26 mouse cellular contexts compared by ENCODE assay signal in genomic region chr10:119834122-119834521, GRCm38 (mm10).
DNase-seq lines count a peak whose midpoint lies in the region; ATAC-seq and TF ChIP-seq lines count a peak whose summit lies in the region.
"Had no signal": no experiment of that assay in that cellular context is flagged by ENCODE, and none has a peak within 500 bp of the region (broad histone marks: within the 10 kb centered on the region; RNA-seq: fewer than 3 reads in every experiment).

No protein-coding gene starts in this region.

- intact Hi-C loops in left cerebral cortex, postnatal 25 days (cut with DNase I), result loop anchor here (5.0 kb wide), 1 partner anchor 178 kb away; no protein-coding TSS in a partner anchor

- no peaks in the 10 kb centered on the region for H3K9me3 ChIP-seq in intestine, postnatal 0 days (ENCODE audit: control insufficient read depth)
- H3K9me3 ChIP-seq: liver, embryonic 12.5 days; neural tube, embryonic 15.5 days had no signal

- no peak for TF ChIP-seq CTCF in intestine, postnatal 0 days (IDR thresholded peaks at IDR 0.05; ENCODE audit: low read depth)

- no peak overlapping the region for H3K27ac ChIP-seq in intestine, postnatal 0 days (ENCODE audit: low read depth, low read length)
- H3K27ac ChIP-seq: embryonic facial prominence, embryonic 12.5 days; heart, embryonic 13.5 days; hindbrain, postnatal 0 days; left cerebral cortex, adult 2 months; limb, embryonic 13.5 days; liver, embryonic 12.5 days; midbrain, embryonic 12.5 days; neural tube, embryonic 15.5 days; stomach, postnatal 0 days had no signal

- no peaks in the 10 kb centered on the region for H3K36me3 ChIP-seq in intestine, postnatal 0 days (ENCODE audit: control insufficient read depth, insufficient read depth)
- H3K36me3 ChIP-seq: embryonic facial prominence, embryonic 12.5 days; heart, embryonic 13.5 days; limb, embryonic 13.5 days; liver, embryonic 12.5 days; neural tube, embryonic 15.5 days had no signal

- H3K4me3 ChIP-seq in intestine, postnatal 0 days (ENCODE audit: low read depth, low read length), result no peak overlapping the region
- H3K4me3 ChIP-seq: embryonic facial prominence, embryonic 12.5 days; heart, embryonic 13.5 days; left cerebral cortex, adult 2 months; limb, embryonic 13.5 days; liver, embryonic 12.5 days; midbrain, embryonic 12.5 days; neural tube, embryonic 15.5 days had no signal

- ATAC-seq in intestine, postnatal 0 days, result no peak
- ATAC-seq: hindbrain, postnatal 0 days; intestine, embryonic 16.5 days; liver, embryonic 12.5 days had no signal

- 78% methylated on average over 4 of the region's 4 CpGs for WGBS in intestine, postnatal 0 days

- H3K27me3 ChIP-seq in intestine, postnatal 0 days (replicated peaks; ENCODE audit: control insufficient read depth, insufficient read depth, low read length), result no peaks in the 10 kb centered on the region
- H3K27me3 ChIP-seq: embryonic facial prominence, embryonic 12.5 days; heart, embryonic 13.5 days; limb, embryonic 13.5 days; liver, embryonic 12.5 days; midbrain, embryonic 12.5 days; neural tube, embryonic 15.5 days had no signal

- H3K4me2 ChIP-seq in intestine, postnatal 0 days (replicated peaks; ENCODE audit: low read depth), result no peak overlapping the region
- H3K4me2 ChIP-seq: embryonic facial prominence, embryonic 12.5 days; heart, embryonic 13.5 days; limb, embryonic 13.5 days; liver, embryonic 12.5 days; midbrain, embryonic 12.5 days; neural tube, embryonic 15.5 days had no signal

- H3K9ac ChIP-seq in intestine, postnatal 0 days (ENCODE audit: low read depth, low read length), result no peak overlapping the region
- H3K9ac ChIP-seq: embryonic facial prominence, embryonic 12.5 days; heart, embryonic 13.5 days; limb, embryonic 13.5 days; liver, embryonic 12.5 days; midbrain, embryonic 12.5 days; neural tube, embryonic 15.5 days had no signal

- H3K4me1 ChIP-seq in intestine, postnatal 0 days (replicated peaks; ENCODE audit: control insufficient read depth, insufficient read depth, low read length), result no peaks in the 10 kb centered on the region
- H3K4me1 ChIP-seq: embryonic facial prominence, embryonic 12.5 days; limb, embryonic 13.5 days; liver, embryonic 12.5 days had no signal

- peak; percentile 44 to 55 for DNase-seq in layer of hippocampus, adult 18-20 months (ENCODE audit: low spot score in 2 of 2)
- no peak for DNase-seq in layer of hippocampus, postnatal 10 days (ENCODE audit: low spot score in 2 of 2)
- peak; percentile 44 to 66 for DNase-seq in frontal cortex, postnatal 36 days (ENCODE audit: low spot score in 2 of 2)
- peak; percentile 47 to 90 for DNase-seq in left cerebral cortex, postnatal 25 days (ENCODE audit: low spot score in 2 of 2)
- DNase-seq in right cerebral cortex, postnatal 36 days (ENCODE audit: low spot score in 2 of 2), result peak; percentile 32 to 62
- no peak for DNase-seq in lung, postnatal 36 days
- DNase-seq: adrenal gland, adult 2 months; cerebellum, adult 18-20 months; cerebellum, postnatal 25 days; gastrocnemius, postnatal 25 days; heart, adult 18-20 months; heart, postnatal 14 days; kidney, postnatal 4 days; lung, adult 2 months; lung, postnatal 14 days had no signal

Comparison
In these comparisons a context has a peak if more than half of its experiments do, and no peak if none do; other contexts are left out.
1. DNase-seq: peak in layer of hippocampus, adult 18-20 months (2 of 2), frontal cortex, postnatal 36 days (2 of 2), left cerebral cortex, postnatal 25 days (2 of 2) and right cerebral cortex, postnatal 36 days (2 of 2); none in layer of hippocampus, postnatal 10 days (0 of 2) and lung, postnatal 36 days (single experiment).